Mouse (Mus musculus) frontal cortex, postnatal 14 days (tissue): ENCODE measurements around the gene Gpd1.
A peak's percentile ranks its signal among the peaks of the same experiment; 100 is the strongest.
"Not testable (repeated sequence)": the region's sequence is repeated elsewhere in the genome, so short reads cannot be mapped to it uniquely, and the experiment has no call there.

Experiments
- DNase-seq, 2 experiments: peaks; one replicate each; pipeline ENCODE4 v3.0.0; 2022; ENCODE audit warnings: low spot score in 2 of 2

The Gpd1 gene

DNA sequence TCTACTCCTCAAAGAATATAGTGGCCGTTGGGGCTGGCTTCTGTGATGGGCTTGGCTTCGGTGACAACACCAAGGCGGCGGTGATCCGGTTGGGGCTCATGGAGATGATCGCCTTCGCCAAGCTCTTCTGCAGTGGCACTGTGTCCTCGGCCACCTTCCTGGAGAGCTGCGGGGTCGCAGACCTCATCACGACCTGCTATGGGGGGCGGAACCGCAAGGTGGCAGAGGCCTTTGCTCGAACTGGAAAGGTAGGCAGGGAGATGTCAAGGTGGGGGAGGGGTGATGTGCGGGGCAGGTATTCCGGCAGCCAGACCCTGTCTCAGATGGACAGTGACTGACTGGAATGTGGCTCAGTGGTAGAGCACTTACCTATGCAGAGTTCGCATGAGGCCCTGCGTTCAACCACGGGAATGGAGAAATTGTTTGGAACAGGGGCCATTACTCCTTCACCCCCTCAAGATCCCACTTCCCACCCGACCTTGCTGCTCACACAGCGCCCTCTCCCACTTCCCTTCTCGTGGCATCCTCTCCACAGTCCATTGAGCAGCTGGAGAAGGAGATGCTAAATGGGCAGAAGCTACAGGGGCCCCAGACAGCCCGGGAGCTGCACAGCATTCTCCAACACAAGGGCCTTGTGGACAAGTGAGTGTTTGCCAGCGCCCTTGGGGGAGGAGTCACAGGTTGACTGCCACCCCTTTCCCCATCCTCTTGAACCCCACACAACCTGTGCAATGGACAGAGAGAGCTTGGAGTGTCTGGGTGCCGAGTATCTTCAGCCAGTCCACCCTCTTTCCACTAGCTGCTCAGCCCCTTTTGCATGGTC, 4.8 kb downstream of the Gpd1 start:
- no peak for DNase-seq

DNA sequence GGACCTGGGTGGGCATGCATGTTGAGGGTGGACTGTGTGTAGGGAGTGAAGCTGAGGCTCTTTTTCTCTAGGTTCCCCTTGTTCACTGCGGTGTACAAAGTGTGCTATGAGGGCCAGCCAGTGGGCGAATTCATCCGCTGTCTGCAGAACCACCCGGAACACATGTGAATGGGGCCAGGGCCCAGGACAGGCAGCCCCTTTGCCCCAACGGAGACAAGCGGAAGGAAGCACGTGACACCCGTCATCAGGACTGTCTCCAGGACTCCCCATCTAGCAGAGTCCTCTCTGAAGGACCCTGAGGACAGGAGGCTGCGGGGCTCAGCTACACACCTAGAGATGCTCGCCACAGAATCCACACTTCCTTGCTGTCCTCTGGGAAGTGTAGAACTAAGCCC, 5.8 kb downstream of the Gpd1 start:
- no peak for DNase-seq

DNA sequence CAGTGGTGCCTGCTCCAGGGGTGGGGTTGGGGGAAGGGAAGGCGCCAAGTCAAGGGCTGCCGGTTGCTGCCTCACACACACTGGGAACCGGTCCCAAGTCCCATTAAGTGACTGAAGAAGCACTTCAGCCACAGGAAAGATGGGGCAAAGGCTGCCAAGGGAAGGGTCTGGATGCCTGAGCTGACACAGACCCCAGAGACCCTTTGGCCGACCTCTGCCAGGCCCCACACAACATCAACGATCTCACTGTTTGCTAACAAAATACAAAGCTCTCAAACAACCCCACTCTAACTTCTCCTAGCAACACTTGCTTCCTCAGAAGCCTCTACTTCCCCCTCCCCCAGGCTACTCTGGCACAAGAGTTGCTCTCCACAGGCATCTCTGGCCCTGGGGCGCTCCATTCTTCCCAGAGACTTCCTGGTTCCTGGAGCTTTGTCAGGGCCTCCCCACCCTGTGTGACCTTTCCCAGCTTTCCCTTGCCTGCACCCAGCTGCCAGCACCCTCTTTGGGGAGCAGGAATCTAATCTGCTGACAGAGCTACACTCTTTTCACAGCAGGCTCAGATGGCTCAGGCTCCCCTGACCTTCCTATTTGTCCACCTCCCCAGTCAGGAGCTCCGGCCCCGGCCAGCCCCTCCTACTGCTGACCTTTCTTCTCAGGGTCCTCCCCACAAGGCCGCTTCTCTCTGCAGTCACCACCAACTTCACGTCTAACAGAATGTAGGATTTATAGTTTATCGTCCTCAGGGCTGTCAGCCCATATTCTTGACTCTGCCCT, 6.4 kb downstream of the Gpd1 start:
- peak in 1 of 2 experiments; percentile 55 for DNase-seq

DNA sequence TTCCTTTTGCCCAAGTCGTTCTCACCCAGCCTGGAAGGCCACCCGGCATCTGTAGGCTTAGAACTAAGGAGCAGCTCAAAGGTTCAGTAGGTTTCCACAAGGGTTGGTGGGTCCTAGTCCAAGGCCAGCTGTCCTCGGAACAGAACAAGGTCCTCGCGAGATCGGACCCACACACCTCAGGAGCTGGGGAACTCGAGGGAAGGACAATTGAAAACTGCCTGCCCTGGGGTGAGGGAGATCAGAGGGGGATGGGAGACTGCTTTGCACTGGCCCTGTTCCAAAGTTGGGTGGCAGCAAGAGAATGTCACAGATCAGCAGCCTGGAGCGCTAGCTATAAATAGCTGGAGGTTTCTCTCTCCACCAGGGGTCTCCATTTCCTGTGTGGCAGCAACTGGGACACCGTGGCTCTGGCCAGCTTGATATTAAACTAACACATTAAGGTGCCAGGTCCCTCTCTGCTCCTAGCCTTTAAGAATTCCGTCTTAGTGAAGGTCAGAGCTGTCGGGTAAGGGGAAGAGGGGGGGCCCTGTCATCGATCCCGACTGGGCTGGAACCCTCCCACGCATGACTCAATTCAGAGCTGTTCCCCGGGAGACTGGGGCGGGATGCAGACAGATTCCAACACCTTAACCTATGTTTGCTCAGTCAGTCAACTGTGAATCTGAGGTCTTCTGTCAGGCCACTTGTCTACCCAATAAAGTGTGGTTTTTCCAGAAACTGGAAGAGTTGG, 7.1 kb downstream of the Gpd1 start:
- DNase-seq, result peak in 1 of 2 experiments; percentile 70

DNA sequence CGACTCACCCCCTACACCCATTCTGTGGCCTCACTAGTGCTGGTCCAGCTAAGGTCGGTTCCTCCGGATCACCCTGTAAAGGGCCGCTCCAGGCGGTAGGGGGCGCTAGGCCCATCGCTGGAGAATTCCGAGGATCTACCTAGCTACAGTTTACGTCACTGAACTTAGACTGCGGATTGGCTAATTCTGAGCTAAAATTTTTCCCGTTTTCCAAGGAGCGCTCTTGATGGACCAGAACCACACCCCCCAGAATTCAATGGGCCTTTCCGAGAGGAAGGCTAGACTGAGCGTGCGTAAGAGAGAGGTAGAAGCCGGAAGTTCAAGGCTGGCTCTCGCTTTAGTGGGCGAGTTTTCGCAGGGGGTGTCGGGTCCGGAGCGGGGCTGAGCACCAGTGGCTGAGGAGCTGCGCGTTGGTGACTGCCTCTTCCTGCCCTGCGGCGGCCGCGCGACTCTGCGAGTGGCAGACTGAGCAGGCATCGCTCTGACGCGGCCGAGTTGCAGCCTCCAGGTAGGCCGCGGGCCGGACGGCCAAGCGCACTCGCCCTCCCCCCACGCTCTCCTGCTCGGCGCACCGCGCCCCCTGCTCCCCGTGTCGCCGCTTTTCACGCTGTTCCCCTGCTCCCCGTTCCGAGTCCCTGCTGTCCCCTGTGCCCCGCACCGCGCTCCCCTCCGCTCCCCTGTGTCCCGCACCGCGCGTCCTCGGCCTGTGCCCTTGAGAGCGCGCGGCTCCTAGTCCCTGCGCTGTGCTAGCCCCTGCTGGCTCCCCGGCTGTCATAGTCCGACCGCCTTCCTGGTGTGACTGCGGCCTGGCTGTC, 8.2 kb downstream of the Gpd1 start, which contains the start of gene Cox14:
Gene Cox14, plus strand, starts transcription at position 278 of the 815 bp plus-strand sequence.
- DNase-seq, result peak; percentile 93 to 96

DNA sequence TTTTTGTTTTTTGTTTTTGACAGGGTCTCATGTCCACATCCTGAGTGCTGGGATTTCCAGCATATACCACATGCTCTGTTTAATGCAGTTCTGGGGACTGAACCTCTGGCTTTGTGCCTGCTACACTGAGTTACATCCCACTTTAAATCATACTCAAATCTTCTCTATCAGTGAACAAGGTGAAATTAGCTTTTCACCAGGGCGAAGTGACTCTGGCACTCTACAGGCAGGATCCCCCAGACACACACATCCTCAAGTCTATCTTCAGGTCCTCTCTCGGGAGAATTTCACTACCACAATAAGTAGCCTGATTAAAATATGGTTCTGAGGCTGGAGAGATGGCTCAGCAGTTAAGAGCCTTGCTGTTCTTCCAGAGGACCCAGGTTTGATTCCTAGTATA, 9.2 kb downstream of the Gpd1 start:
- no peak for DNase-seq

DNA sequence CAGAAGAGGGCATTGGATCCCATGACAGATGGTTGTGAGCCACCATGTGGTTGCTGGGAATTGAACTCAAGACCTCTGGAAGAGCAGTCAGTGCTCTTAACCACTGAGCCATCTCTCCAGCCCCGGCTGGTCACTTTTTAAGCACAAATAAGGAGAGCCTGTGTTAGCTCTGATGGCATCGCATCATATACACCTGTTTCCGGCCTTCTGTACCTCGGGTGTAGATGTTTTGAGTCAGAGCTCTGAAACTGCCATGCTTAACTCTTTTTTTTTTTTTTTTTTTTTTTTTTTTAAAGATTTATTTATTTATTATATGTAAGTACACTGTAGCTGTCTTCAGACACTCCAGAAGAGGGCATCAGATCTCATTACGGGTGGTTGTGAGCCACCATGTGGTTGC, 9.7 kb downstream of the Gpd1 start:
- DNase-seq, result not testable (repeated sequence)

DNA sequence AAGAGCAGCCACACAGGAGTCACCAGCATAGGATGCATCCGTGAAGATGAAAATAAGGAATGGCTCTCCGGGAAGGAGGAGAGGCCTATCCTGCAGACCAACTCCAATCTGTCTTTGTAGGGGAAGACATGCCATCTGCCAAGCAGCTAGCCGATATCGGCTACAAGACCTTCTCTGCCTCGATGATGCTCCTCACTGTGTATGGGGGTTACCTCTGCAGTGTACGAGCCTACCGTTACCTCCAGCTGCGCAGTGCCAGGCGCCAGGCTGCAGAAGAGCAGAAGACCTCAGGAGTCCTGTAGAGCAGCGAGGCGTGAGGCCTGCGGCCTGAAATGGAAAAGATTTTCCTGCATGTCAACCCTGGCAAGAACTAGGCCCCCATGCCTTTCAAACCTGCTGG, 10.2 kb downstream of the Gpd1 start:
- no peak for DNase-seq

DNA sequence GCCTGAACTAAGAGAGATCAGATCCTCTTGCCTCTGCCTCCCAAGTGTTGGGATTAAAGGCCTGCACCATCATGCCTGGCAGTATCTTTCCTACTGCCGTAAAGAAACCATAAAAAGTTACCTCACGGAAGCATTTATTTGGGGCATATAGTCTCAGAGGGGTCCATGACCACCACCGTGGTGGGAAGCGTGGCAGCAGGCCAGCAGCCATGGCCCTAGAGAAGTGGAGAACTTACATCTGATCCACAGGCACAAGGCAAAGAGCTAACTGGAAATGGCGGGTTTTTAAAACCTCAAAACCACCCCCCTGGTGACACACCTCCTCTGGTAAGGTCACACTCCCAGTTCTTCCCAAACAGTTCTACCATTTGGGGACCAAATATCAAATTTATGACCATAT, 10.9 kb downstream of the Gpd1 start:
- DNase-seq, result no peak

DNA sequence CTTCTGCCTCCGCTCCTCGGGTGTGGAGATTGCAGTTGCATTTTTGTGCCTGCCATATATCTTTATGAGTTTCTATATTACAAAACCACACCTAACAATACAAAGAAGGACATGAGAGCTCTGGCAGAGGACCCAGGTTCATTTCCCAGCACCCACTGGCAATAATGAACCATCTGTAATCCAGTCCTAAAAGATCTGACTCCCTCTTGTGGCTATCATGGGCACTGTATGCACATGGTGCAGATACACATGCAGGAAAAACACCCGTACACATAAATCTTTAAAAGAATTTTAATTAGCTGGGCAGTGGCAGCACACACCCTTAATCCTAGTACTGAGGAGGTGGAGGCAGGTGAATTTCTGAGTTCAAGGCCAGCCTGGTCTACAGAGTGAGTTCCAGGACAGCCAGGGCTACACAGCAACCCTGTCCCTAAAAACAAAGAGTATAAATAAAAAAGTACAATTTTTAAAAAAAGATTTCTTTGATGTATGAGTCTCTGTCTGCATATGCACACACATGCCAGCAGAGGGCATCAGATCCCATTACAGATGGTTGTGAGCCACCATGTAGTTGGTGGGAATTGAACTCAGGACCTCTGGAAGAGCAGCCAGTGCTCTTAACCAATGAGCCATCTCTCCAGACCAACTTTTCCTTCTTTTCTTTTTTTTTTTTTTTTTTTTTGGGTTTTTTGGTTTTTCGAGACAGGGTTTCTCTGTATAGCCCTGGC, 11.9 kb downstream of the Gpd1 start:
- DNase-seq, result no peak

DNA sequence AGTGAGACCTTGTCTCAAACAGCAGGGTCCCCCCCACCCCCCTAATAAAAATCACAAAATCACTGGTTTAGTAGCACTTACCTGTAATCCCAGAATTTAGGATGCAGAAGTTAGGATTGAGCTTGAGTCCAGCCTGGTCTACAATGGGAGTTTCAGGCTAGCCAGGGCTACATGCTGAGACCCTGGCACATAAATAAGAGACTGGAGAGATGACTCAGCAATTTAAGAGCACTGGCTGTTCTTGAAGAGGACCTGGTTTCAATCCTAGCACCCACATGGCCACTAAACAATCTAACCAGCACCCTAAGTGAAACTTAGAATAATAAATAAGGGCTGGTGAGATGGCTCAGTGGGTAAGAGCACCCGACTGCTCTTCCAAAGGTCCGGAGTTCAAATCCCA, 13.9 kb downstream of the Gpd1 start:
- DNase-seq, result no peak

DNA sequence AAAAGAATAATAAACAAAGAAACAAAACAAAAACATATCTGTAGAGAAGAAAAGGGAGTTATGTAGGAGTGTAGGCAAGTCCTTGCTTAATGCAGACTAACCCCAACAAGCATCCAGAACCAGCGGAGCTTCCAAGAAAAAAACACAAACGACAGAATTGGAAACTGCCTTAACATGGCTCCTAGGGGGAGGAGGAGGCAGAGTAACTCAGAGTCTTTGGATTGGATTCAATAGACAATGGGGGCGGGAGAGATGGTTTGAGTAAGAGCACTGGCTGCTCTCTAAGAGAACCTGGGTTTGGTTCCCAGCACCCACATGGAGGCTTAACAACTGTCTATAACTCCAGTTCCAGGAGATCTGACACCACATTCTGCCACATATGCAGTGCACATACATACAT, 14.4 kb downstream of the Gpd1 start:
- DNase-seq, result no peak

DNA sequence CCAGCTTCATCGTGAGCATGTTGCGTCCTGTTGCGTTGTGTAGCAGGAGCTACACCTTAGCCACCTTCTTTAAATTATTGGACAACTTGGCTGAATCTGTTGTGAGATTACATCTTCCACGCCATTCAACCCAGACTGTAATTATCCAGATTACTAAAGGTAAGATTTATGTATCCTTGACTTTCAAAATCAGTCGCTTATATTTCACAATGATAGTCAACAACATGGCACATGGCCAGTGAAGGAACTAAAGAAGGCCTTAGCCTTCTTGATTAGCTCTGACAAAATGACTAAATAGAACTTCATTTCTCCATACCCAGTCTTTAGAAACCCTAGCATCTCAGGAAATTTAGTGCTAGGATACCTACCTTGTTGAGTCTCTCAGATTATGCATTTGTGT, 15.9 kb downstream of the Gpd1 start:
- no peak for DNase-seq

DNA sequence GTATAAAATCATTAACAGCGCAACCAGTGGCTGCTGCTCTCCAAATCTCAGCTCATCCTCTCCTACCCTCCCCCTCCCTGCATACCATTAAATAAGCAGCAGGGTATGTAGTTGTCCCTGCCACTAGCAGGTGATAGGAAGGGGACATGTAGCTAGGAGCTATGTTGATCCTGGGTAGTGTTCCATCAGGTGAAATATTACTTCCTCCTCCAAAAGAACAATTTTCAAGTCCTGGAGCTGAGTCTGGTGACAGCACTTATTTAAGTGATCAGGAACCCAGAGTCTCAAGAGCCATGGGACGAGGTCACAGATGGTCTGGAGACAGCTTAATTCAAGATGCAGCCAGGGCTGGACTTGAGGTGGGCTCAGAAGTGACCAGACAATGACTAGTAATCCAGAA, 18.3 kb downstream of the Gpd1 start:
- DNase-seq, result peak; percentile 100

DNA sequence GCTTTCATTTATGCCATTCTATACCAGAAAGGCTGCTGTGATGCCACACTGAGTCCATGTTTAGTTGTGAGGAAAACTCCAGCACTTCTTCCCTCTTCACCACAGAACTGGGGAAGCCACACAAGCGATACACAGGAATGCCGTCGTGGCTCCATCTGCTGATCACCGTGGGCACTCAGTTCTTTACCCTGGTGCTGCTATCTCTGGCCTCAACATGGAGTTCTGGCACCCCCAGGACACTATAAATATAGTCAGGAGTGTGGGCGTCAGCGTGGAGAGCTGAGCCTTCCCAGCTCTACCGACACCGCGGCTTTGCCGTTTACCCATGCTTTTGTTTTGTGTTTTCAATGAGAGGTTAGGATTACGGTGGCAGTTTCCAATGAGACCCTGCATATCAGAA, 19.4 kb downstream of the Gpd1 start:
- no peak for DNase-seq

DNA sequence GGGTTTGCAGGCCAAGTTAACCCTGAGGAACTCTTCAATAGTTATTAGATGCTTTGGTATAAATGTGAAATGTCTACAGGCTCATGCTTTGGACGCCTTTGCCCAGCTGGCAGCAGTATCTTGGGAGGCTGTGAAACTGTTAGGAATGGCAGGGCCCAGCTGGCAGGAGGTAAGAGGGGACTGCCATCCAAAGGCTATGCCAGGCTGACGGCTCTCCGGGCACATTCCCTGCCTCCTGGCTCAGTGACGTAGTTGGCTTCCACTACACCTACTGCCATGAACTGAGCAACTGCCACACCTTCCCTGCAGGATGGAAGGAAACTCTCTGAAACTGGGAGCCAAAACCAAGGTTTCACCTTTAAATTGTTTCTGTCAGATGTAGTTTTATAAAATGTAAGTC, 22.9 kb downstream of the Gpd1 start:
- DNase-seq, result no peak

DNA sequence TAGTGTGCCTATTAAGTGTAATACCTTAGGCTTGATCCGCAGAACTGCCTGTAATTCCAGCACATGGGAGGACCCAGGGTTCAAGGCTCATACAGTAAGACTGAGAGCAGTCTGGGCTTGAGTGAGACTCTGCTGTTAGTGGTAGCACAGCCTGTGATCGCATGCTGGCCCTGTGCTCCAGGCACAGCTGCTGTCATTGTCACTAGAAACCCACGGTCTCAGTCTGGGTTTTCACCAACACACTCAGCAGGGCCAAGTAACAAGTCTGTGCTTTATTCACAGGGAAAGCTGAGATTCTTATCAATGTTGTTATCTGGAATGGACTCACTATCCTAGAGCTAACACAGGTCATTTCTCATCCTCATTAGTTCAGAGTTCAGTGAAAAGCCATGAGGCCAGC, 36.9 kb downstream of the Gpd1 start:
- DNase-seq, result no peak

DNA sequence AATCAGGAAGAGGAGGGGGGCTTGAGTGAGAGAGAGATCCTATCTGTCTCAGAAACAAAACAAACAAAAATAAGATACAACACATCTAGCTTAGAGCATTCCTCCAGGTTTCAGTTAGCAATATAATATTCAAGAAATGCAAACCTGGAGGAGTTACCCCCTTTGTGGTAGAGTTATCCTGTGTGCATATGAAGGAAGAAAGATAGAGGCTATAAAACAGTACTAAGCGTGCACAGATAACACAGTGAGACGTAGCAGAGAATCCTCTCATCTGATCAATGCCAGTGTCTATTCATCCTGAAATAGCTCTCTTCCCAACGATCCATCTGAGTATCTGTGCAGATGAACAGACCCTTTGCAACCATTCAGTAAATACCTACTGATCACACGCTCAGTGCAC, 50.2 kb downstream of the Gpd1 start:
- DNase-seq, result no peak

DNA sequence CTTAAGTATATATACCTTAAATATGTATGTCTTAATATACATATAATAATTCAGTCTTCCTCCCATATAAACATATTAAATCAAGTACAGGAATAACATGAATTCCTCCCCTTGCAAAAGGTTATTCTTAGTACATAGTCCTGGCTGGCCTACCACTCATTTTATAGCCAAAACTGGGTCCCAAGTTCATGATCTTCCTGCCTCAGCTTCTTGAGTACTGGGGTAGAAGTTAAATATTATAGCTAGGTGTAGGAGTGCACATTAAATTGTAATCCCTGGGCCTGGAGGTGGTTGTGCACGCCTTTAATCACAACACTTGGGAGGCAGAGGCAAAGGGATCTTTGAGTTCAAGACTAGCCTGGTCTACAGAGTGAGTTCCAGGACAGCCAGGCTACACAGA, 51.4 kb downstream of the Gpd1 start:
- DNase-seq, result no peak

DNA sequence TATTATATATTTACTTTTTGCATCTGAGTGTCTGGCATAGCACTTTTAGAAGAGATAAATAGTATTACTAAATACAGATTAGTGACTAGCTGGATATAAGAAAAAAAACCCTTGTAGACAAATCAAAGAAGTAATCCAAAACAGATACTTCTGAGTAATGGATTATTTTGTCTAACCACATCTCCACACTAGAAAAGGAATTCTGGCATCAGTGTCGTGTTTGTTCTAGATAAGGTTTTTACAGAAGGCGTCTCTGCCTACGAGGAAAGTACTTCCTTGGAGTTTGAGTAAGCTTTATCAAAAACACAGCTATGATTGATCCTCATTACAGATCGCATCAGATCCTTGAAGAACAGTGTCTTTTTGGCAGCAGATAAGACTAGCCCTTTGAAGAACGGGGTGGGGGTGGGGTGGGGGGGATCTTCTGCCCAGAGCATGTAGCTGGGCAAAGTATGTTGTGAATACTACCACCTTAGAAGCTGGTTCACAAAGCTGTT, 53.7 kb downstream of the Gpd1 start:
- DNase-seq, result no peak
